Mouse (Mus musculus): ENCODE measurements at regions not wholly inside any gene's neighbourhood (a gene's known extent, or its start where the extent isn't known, plus 50 kb on each side); places are given as distances from the start of the nearest gene placed in this dataset.

- CTCF ChIA-PET: interaction anchor here in 2 of 4 experiments (0.6 to 1.5 kb wide), 2 partner anchors 25 to 76 kb away, joined by 3 to 4 read pairs; no protein-coding TSS in a partner anchor
- POLR2A ChIA-PET: interaction anchor here in 2 of 4 experiments (0.5 to 1.6 kb wide), 3 partner anchors 11 to 103 kb away, joined by 3 to 4 read pairs (median 3); no protein-coding TSS in a partner anchor
Measured at GRCm38 (mm10) chr7:117278388-117278961, 102.3 kb upstream of the Xylt1 start.

GRCm38 (mm10) chr7:117282194-117282593 is 98.6 kb upstream of the Xylt1 start:
- CTCF ChIA-PET: no interaction called here

GRCm38 (mm10) chr7:117285206-117285605 is 95.6 kb upstream of the Xylt1 start:
- ChIA-PET POLR2A (no interaction called here), CTCF (no interaction called here)

More at GRCm38 (mm10) chr7:117282194-117282593, 98.6 kb upstream of the Xylt1 start:
- POLR2A ChIA-PET: interaction anchor here in 1 of 4 experiments (0.6 kb wide), 1 partner anchor 263 kb away, joined by 3 read pairs; no protein-coding TSS in a partner anchor

- ChIA-PET POLR2A (no interaction called here), CTCF (no interaction called here)
Measured at GRCm38 (mm10) chr7:117285985-117286384, 94.8 kb upstream of the Xylt1 start.

- POLR2A ChIA-PET: no interaction called here
- CTCF ChIA-PET: interaction anchor here in 3 of 4 experiments (0.5 to 1.1 kb wide), 9 partner anchors 9 to 623 kb away, joined by 3 to 4 read pairs (median 3); no protein-coding TSS in a partner anchor
Measured at GRCm38 (mm10) chr7:117303705-117304104, 77.1 kb upstream of the Xylt1 start.

GRCm38 (mm10) chr7:117310586-117311200 is 70.1 kb upstream of the Xylt1 start:
- ChIA-PET CTCF (no interaction called here), POLR2A (no interaction called here)

- ChIA-PET POLR2A (no interaction called here), CTCF (no interaction called here)
Measured at GRCm38 (mm10) chr7:117311316-117311715, 69.5 kb upstream of the Xylt1 start.

GRCm38 (mm10) chr7:117316126-117316805 is 64.5 kb upstream of the Xylt1 start:
- ChIA-PET CTCF (interaction anchor here in 1 of 4 experiments (1.1 kb wide), 1 partner anchor 12 kb away, joined by 3 read pairs; no protein-coding TSS in a partner anchor), POLR2A (no interaction called here)

GRCm38 (mm10) chr7:117317362-117317761 is 63.4 kb upstream of the Xylt1 start:
- POLR2A ChIA-PET: no interaction called here
- CTCF ChIA-PET: interaction anchor here in 1 of 4 experiments (1.0 kb wide), 1 partner anchor 14 kb away, joined by 3 read pairs; no protein-coding TSS in a partner anchor

- CTCF ChIA-PET: interaction anchor here in 2 of 4 experiments (0.7 kb wide), 2 partner anchors 712 to 1114 kb away, joined by 4 read pairs; no protein-coding TSS in a partner anchor
- POLR2A ChIA-PET: no interaction called here
Measured at GRCm38 (mm10) chr7:117320552-117320951, 60.2 kb upstream of the Xylt1 start.

Data from embryonic stem cell, embryonic (primary cell).